Mouse (Mus musculus) layer of hippocampus, postnatal 36 days (tissue): Measurements from ENCODE around the gene Igflr1. TPM values are rescaled to one million over a fixed set of nuclear protein-coding genes. Genes with fewer than 3 reads are reported as not detected.

ENCODE experiments used
- DNase-seq, 2 experiments: peaks; one replicate each; pipeline ENCODE4 v3.0.0; 2022
- microRNA-seq, 2 experiments: library from miRNA; unstranded; fragments of <30 nt; microRNA quantifications; one replicate each; pipeline ENCODE4 v1.2.0; 2021
- total RNA-seq, 2 experiments: library from RNA; stranded (reverse); gene quantifications; 2 replicates each; pipeline ENCODE4 v1.2.3; 2021

Igflr1 gene
- total RNA-seq, 2 experiments from 2014 or later: 5.5 to 7.0 TPM

GRCm38 (mm10) chr7:30613529-30614112 lies 48.4 kb downstream of the Igflr1 start:
- DNase-seq: peak; percentile 18 to 32

DNA sequence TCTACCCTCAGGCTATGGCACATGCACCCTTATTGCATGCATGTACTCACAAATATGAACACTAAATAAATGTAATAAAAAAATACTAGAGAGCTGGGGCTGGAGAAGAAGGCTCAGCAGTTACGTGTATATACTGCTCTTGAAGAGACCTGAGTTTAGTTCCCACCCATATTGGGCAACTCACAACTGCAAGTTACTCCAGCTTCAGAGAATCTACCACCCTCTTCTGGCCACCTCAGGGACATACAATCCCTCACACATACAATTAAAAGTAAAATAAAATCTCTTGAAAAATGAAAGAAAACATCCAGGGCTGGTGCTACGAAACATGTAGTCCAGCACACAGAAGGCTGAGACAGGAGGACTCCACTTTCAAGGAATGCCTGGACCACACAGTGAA lies 49.2 kb downstream of the Igflr1 start:
- no peak for DNase-seq

DNA sequence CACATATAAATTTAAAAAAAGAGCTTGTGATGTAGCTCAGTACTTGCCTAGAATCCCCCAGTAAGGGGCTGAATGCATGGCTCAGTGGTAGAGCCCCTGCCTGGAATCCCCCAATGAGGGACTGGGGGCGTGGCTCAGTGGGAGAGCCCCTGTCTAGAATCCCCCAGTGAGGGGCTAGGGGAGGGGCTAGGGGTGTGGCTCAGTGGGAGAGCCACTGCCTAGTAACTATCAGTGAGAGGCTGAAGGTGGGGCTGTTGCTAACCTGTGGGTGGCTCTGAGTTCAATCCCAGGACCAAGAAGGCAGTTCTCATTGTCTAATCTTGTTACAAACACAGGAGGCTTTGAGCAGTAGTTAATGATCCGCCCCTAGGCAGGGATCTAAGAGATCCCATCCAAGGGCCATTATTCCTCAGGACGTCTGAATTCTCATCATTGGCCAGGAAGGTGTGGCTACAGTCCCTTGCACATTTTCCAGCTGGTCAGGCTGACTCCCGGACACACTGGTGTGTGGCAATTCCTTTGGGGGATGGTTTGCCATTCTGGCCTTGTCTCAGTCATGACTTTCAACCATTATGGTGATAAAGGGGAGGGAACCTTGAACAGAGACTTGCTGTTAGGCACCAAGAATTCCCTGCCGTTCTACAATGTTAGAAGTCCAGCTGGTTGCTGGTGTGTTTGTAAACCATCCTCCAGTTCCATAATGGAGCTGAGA lies 50.0 kb downstream of the Igflr1 start:
- no peak for DNase-seq

Small RNA genes lying within 50 kb of the gene (microRNA-seq; reads per million reads assigned to microRNA genes)
- gene Gm38670 (0.63 to 0.90 reads per million in 2 experiments), gene Mir3569 (1.1 to 1.2 reads per million in 2 experiments)

Other genes with a start within 250 kb of the Igflr1 start
- gene E130208F15Rik, start 243.7 kb upstream of the Igflr1 start, total RNA-seq: under 1 TPM; 0.28 to 0.40 TPM
- 1 to 10 TPM; 6.6 to 7.4 TPM for gene Sdhaf1, start 241.5 kb upstream of the Igflr1 start, total RNA-seq
- 10 to 100 TPM; 29.3 to 30.7 TPM for gene Lrfn3, start 202.7 kb upstream of the Igflr1 start, total RNA-seq
- 10 to 100 TPM; 27.4 to 30.2 TPM for gene Tyrobp, start 151.7 kb upstream of the Igflr1 start, total RNA-seq
- not detected for gene Hcst, start 145.6 kb upstream of the Igflr1 start, total RNA-seq
- gene Nfkbid, start 143.7 kb upstream of the Igflr1 start, total RNA-seq: 1 to 10 TPM; 3.1 to 3.4 TPM
- gene Aplp1, start 119.9 kb upstream of the Igflr1 start, total RNA-seq: 1,000 to 10,000 TPM; 1,244 to 1,325 TPM
- 10 to 100 TPM; 12.3 to 21.0 TPM for gene Kirrel2, start 107.7 kb upstream of the Igflr1 start, total RNA-seq
- 1 to 10 TPM; 1.2 TPM for gene Nphs1, start 107.1 kb upstream of the Igflr1 start, total RNA-seq
- under 1 TPM in 1 of 2 experiments, not detected in 1; 0.73 TPM for gene Prodh2, start 71.8 kb upstream of the Igflr1 start, total RNA-seq
- 100 to 1,000 TPM; 104 to 111 TPM for gene Arhgap33, start 30.4 kb upstream of the Igflr1 start, total RNA-seq
- gene Hspb6, start 13.2 kb upstream of the Igflr1 start, total RNA-seq: 1 to 10 TPM; 3.3 to 3.7 TPM
- 1 to 10 TPM; 5.7 to 6.9 TPM for gene Proser3, start 13.1 kb upstream of the Igflr1 start, total RNA-seq
- gene Lin37, start 5.6 kb upstream of the Igflr1 start, total RNA-seq: 10 to 100 TPM; 46.4 to 50.1 TPM
- gene U2af1l4, start 2.1 kb upstream of the Igflr1 start, total RNA-seq: 10 to 100 TPM; 69.0 to 72.2 TPM
- 10 to 100 TPM; 10.9 to 11.1 TPM for gene Gm49396, start 2.1 kb upstream of the Igflr1 start, total RNA-seq
- 10 to 100 TPM; 79.8 to 92.4 TPM for gene Psenen, start 1.8 kb upstream of the Igflr1 start, total RNA-seq
- 10 to 100 TPM; 42.3 to 53.4 TPM for gene Kmt2b, start 23.3 kb downstream of the Igflr1 start, total RNA-seq
- gene Zbtb32, start 33.5 kb downstream of the Igflr1 start, total RNA-seq: not detected
- under 1 TPM in 1 of 2 experiments, not detected in 1; 0.25 TPM for gene Upk1a, start 47.4 kb downstream of the Igflr1 start, total RNA-seq
- gene Cox6b1, start 60.7 kb downstream of the Igflr1 start, total RNA-seq: 100 to 1,000 TPM; 609 to 715 TPM
- not detected for gene Etv2, start 70.4 kb downstream of the Igflr1 start, total RNA-seq
- gene Rbm42, start 84.9 kb downstream of the Igflr1 start, total RNA-seq: 10 to 100 TPM; 72.4 to 76.0 TPM
- gene Haus5, start 99.6 kb downstream of the Igflr1 start, total RNA-seq: 1 to 10 TPM; 4.7 to 5.0 TPM
- not detected for gene Pmis2, start 106.2 kb downstream of the Igflr1 start, total RNA-seq
- gene 2200002J24Rik, start 133.5 kb downstream of the Igflr1 start, total RNA-seq: not detected
- under 1 TPM; 0.35 to 0.70 TPM for gene Atp4a, start 146.8 kb downstream of the Igflr1 start, total RNA-seq
- gene Tmem147, start 164.1 kb downstream of the Igflr1 start, total RNA-seq: 100 to 1,000 TPM; 107 to 118 TPM
- gene Gapdhs, start 178.3 kb downstream of the Igflr1 start, total RNA-seq: not detected
- 1 to 10 TPM; 6.4 to 9.7 TPM for gene Sbsn, start 186.0 kb downstream of the Igflr1 start, total RNA-seq
- under 1 TPM in 1 of 2 experiments, not detected in 1; 0.91 TPM for gene Dmkn, start 198.3 kb downstream of the Igflr1 start, total RNA-seq
- not detected for gene Krtdap, start 222.5 kb downstream of the Igflr1 start, total RNA-seq